Comparison of ENCODE assay signal across 18 mouse cellular contexts in the genomic region with DNA sequence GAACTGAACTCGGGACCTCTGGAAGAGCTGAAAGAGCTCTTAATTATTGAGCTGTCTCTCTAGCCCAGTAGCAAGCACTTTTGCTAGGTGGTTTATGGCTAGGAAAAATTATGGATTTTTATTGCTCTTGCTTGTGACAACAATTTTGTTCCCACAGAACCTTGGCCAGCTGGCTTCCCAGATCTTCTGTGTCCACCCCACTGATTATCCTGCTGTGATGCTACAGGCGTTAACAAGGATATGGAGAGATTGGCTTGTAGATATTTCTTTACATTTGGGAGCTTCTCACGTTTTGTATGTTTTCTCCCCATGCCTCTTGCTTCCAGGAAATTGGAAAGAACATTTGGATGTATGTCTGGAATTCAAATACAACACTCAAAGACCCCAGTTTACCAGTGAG.
"Had no signal": no experiment of that assay in that cellular context is flagged by ENCODE, and none has a peak within 500 bp of the region (broad histone marks: within the 10 kb centered on the region; RNA-seq: fewer than 3 reads in every experiment).

No protein-coding gene starts in this region.

- H3K27me3 ChIP-seq: limb, embryonic 12.5 days; limb, embryonic 15.5 days; midbrain, embryonic 13.5 days had no signal

- H3K27ac ChIP-seq: limb, embryonic 12.5 days; limb, embryonic 15.5 days; liver, embryonic 14.5 days; macrophage; midbrain, embryonic 13.5 days; stomach, postnatal 0 days had no signal

- H3K4me2 ChIP-seq: limb, embryonic 12.5 days; limb, embryonic 15.5 days; liver, embryonic 11.5 days; lung, embryonic 14.5 days; midbrain, embryonic 13.5 days had no signal

- ATAC-seq: liver, postnatal 0 days; lung, postnatal 0 days; midbrain, embryonic 13.5 days had no signal

- H3K4me3 ChIP-seq: limb, embryonic 12.5 days; limb, embryonic 15.5 days; midbrain, embryonic 13.5 days had no signal

- H3K9me3 ChIP-seq: limb, embryonic 12.5 days; limb, embryonic 15.5 days; midbrain, embryonic 13.5 days had no signal

- H3K4me1 ChIP-seq: limb, embryonic 12.5 days; limb, embryonic 15.5 days; midbrain, embryonic 13.5 days had no signal

- DNase-seq: kidney, postnatal 14 days; kidney, postnatal 4 days; left cerebral cortex, postnatal 4 days; liver, postnatal 0 days; lung, embryonic 14.5 days; right cerebral cortex, postnatal 14 days; right cerebral cortex, postnatal 4 days; thymus, adult 2 months; thymus, postnatal 14 days; thymus, postnatal 4 days had no signal

- H3K9ac ChIP-seq: limb, embryonic 12.5 days; limb, embryonic 15.5 days; liver, embryonic 14.5 days; liver, postnatal 0 days; lung, embryonic 14.5 days; midbrain, embryonic 13.5 days had no signal

- H3K36me3 ChIP-seq: limb, embryonic 12.5 days; limb, embryonic 15.5 days; midbrain, embryonic 13.5 days had no signal
